Mouse (Mus musculus) gastrocnemius, postnatal 25 days (tissue): ENCODE data around the gene Nlrp6. TPM values are rescaled to one million over a fixed set of nuclear protein-coding genes. Genes with fewer than 3 reads are reported as not detected.
"Not testable (repeated sequence)": the region's sequence is repeated elsewhere in the genome, so short reads cannot be mapped to it uniquely, and the experiment has no call there.

Experiments
- DNase-seq: peaks from one replicate; pipeline ENCODE4 v3.0.0; 2022
- total RNA-seq, 2 experiments: library from RNA; stranded (reverse); gene quantifications; 1 replicate in 1 of 2; 2 replicates in 1 of 2; pipeline ENCODE4 v1.2.3; 2021

The Nlrp6 gene
- total RNA-seq, 2 experiments from 2014 or later, result not detected

GRCm38 (mm10) chr7:140949824-140950530, 29.3 kb downstream of the Nlrp6 start, which contains the start of gene Ifitm5:
Ifitm5 (minus strand) TSS chr7:140950291.
- DNase-seq, result no peak

GRCm38 (mm10) chr7:140951051-140951450, 30.3 kb downstream of the Nlrp6 start:
- DNase-seq, result no peak

GRCm38 (mm10) chr7:140951765-140952164, 31.1 kb downstream of the Nlrp6 start:
- no peak for DNase-seq

GRCm38 (mm10) chr7:140952441-140952840, 31.7 kb downstream of the Nlrp6 start:
- no peak for DNase-seq

- DNase-seq, result no peak
Observed at GRCm38 (mm10) chr7:140953133-140953532, 32.4 kb downstream of the Nlrp6 start.

DNA sequence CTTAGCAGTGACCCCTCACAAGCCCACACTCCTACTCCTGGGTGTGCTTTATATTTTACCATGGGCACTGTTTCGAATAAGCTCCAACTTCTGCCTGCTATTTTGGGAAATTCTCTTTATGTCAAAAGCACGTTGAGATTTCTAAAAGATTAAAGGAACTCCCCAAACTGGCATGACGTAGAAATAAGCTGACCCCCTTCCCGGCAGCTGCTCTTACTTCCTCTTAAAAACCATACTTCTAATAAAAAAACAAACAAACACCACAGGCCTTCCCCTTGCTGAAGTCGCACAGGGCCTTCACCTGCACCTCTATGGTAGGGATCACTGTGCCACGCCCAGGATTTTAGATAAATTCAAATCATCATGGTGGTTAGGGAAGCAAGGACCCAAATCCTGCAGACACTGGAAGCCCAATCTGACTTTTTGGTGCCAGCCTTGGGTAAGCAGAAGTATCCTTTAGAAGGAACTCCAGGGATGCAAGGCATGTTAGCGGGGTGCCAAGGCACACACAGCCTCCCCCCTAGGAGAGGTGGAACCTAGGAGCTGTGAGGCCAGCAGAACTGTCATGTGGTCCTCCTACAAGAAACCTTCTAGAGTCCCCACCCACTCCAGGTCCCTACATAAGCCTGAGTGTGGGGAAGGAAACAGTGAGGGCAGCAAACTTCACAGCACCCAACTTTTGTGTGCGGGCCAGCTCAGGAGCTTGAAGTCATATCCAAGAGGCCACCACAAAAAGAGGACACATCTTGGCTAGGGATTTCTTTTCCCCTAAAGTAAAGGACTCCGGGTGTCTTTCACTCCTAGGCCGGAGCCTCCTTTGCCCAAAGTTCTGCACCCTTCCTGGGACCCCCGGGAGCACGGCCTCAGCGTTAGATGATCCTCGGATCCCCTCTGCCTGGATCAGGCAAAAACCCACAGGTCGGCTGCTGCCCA, 33.4 kb downstream of the Nlrp6 start:
- DNase-seq, result no peak

DNA sequence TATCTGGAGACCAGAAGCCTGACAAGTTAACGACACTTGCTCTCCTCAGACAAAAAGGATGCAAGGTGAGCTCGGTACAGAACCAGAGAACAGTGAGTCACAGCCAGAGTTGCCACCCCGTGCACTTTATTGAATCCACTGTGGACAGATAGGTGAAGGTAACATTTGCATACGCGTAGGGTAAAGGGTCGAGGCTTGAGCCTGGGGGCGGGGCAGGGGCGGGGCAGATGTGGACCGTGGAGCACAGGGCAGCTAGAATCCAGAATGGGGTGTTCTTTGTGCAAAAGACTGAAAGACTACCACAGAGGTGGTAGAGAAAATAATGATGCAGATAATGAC, 34.0 kb downstream of the Nlrp6 start:
- DNase-seq, result no peak

GRCm38 (mm10) chr7:140955342-140955741, 34.6 kb downstream of the Nlrp6 start:
- no peak for DNase-seq

DNA sequence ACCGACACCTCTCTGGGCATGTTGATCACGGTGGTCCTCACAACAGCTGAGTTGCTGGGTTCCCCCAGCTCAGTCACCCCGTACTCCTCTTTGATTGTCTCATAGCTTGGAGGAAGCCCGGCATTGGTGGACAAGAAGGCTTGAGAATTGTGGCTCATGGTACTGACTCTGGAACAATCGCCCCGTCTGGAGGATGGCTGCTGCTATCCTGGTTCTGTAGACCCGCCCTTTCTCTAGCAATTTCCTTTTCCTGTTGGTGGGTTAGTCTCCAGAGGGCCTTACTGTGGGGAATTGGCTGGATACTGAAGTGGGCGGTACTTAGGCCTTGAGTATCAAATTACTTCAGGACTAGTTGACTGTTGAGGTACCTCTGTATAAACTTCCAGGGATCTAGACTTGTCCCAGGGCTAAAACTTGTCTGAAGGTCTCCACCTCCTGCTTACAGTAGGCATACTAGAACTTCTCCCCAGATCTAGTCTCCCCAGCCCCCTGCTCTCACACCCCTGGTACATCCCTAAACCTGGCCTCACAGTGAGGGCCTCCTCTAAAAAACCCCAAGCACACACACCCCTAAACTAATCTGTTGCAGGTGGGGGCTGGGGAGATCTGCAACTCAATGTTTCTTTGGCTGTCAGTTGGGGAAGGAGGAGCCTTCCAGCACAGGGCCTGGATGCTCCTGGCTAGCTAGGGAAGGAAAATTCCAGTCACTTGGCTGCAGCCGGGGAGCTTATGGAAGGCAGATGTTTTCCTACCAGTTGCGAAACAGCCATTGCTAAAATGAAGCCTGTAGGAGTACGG, 35.3 kb downstream of the Nlrp6 start, which contains the start of the genes Gm45717 and Ifitm2:
Gm45717 (minus strand) TSS at position 180 of the 798 bp plus-strand sequence.
Ifitm2 (minus strand) TSS at position 230 of the 798 bp plus-strand sequence.
- peak; percentile 88 for DNase-seq

DNA sequence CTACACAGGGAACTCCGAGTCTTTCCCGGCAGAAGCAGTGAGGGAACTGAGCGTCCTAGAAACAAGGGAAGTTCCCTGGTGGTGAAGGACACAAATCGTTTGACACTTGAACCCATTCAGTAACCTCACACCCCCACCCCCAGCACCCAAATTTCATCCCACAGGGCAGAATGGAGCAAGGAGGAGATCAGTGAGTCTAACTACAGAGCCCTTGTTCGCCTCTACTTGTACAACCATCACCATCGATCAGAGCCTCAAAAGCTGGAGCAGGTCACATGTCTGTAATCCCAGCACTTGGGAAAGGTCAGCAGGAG, 35.8 kb downstream of the Nlrp6 start:
- no peak for DNase-seq

DNA sequence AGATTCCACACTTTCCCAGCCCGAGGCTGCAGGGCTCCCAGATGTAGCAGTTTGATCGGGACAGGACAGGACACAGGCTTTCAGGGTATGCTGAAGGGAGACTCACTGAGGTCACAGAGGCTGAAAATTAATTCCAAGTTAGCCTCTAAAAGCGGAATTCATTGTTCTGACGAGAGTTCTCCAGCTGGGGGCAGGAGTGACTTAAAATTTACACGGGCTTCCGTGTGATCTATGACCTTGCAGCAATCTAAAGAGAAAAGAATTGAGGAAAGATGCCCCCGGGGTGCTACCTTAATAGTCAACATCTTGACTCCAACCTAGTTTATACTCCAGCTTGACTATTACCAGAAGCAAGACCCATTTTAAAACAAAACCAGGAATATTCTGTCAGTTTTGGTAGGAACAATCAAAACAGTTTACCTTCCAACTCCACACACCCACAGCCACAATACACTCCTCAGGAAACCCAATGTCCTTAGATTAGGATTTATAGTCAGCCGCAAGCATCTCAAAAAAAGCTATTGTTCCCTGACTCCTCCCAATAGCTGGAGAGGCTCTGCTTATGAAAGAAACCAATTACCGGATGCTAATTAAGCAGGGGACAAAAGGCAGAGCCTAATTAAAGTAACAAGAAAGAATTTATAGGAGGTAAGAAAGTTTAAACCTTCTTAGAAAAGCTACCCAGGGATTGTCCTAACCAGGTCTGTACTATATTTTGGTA, 38.6 kb downstream of the Nlrp6 start:
- no peak for DNase-seq

DNA sequence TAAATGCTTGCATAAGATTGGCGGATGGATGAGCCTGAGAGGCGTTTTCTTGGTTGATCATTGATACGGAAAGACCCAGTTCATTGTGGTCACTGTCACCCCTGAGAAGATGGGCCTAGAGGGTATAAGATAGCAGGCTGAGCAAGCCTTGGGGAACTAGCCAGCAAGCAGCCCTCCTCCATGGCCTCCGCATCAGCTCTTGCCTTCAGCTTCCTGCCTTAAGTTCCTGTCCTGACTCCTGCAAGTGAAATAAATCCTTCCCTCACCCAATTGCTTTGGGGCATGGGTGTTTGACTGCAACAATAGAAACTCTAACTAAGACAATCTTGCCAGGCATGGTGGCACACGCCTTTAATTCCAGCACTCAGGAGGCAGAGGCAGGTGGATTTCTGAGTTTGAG, 39.3 kb downstream of the Nlrp6 start:
- DNase-seq, result no peak

- DNase-seq, result no peak
Observed at GRCm38 (mm10) chr7:140961416-140961815, 40.7 kb downstream of the Nlrp6 start.

GRCm38 (mm10) chr7:140962733-140963132, 42.0 kb downstream of the Nlrp6 start:
- DNase-seq, result no peak

- DNase-seq, result no peak
Observed at GRCm38 (mm10) chr7:140966921-140967320, 46.2 kb downstream of the Nlrp6 start, which contains the start of gene Ifitm1. Ifitm1 (plus strand) TSS chr7:140967221.

DNA sequence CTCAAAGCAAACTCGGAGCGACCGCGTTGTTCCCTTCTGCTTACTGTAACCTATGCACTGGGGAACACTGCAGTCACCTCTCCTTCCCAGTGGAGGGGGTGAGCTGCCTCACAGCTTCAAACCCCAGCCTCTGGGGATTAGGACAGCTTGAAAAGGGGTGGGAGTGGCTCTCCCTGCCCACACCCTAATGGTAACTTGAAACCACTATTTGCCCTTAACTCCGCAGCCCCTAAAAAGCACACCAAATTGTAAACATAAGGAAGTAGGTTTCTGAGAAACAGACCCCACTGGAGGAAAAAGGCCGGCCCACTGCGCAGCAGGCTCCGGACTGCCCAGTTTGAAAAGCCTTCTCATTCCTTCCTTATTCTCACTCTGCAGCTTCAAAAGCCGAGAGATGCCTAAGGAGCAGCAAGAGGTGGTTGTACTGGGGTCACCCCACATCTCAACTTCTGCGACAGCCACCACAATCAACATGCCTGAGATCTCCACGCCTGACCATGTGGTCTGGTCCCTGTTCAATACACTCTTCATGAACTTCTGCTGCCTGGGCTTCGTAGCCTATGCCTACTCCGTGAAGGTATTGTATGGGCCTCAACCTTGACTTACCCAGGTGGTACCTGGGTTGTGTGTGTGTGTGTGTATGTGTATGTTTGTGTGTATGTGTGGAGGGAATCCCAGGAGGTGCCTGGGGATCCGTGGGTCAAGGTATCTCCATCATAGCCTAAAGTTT, 47.3 kb downstream of the Nlrp6 start:
- no peak for DNase-seq

DNA sequence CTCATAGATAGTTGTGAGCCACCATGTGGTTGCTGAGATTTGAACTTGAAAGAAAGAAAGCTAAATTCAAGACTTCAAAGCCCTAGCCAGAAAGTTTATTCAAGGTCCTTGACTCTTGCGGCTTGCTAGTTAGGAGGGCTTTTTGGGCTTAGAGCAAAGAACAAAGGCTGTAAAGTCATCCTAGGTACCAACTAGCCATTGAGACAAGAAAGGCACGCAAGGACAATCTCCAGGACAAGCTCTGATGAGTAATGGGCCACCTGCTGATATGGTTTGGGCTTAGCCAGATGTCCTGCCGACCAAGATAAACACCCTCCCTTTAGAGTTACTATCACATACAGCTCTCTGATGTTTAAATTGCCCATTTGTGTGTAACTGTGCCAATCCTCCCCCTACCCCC, 48.0 kb downstream of the Nlrp6 start:
- DNase-seq, result not testable (repeated sequence)

DNA sequence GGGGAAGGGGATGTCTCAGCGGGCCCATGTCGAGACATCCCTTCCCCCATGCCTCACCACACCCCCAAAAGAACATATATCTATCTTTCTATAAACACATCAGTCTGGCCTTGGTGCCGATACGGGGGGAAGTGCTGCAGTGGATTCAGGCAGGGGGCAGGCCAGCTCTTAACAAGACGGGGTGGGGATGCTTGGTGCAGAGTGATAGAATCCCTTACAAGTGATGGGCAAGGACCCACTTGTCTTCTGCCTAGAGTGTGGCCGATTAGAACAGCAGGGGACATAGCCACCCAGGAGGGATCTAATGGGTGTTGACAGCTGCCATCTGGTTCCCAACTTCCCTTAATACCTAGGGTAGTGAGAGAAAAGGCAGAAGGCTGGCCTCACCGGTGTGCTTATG, 50.2 kb downstream of the Nlrp6 start:
- no peak for DNase-seq

DNA sequence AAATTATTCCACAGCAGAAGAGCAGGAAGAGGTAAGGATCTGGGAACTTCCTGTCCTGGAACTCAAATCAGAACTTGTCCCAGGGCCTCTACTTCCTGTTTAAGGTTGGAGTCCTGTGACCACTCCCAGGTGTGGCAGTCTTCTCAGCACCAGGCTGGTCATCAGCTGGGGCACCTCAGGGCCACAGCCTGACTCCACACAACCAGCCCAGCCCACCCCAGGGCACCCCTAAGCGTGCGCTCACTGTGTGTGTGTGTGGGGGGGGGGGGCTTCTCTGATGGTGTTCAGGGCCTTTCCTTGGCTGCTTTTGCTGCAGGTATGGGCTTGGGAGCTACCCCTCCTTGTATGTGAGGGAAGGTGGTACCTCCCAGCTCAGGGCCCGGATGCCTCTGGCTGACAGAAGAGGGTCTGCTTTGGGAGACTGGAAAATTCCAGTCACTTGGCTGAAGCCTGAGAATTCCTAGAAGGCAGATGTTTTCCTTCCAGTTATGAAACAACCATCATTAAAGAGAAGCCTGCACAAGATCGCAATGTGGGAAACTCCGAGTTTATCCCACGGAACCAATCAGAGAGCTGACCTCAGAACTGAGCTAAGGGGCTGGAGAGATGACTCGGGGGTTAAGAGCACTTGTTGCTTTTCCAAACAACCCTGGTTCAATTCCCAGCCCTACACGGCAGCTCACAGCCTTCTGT, 50.9 kb downstream of the Nlrp6 start:
- DNase-seq, result no peak

DNA sequence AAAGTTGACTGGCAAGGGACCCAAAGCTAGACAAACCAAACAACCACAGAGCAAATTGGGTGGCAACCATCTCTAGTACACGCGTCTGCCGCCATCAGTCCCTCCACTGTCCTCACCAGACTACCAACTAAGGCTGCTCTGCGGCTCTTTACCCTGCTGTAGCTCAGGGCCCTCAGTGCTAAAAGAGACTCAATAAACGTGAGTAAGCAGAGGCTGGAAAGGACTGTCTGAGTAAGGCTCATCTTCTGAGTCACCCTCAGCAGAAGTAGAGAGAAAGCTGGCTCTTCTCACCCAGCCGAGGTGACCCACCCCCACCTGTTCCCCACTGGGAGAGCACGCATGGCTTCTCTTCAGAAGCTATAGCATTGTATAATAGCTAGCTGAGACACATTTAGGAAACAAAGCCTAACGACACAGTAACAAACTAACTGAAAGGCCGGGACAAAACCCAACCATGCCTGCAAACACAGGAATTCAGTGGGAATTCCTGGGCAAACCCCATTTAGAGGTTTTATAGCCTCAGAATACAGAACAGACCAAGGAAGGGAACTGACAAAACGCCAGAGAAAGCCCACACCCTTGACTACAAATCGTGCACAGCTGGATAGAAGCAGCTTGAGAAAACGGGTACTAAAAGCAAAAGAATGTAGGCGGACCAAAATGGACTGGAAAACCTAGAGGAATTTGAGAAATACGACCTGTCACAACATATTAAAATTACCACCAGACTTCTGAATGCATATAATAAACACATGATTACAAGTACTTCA, 52.9 kb downstream of the Nlrp6 start:
- DNase-seq, result no peak
